In the genomic region with DNA sequence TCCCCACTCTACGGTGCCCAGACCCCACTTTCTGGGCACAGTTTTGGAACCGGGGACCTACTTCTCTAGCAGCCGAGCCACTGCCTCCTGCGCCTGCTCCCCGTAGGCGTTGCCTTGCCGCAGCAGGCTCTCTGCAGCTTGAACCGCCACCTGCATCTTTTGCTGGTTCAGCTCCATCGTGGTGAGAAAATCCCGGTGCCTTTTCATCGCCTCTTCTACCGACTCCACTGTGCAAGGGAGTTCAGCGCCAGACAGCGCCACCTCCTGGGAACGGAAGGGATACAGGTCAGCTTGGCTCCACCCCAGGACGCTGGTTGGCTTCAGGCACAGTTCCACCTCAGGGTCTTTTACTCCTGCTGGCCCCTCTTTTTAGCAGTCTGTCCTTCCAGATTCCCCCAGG, we compare ENCODE assay signal across 9 mouse cellular contexts. TPM values are rescaled to one million over a fixed set of nuclear protein-coding genes. Genes with fewer than 3 reads are reported as not detected.
DNase-seq lines count a peak whose midpoint lies in the region; ATAC-seq and TF ChIP-seq lines count a peak whose summit lies in the region.
"Had no signal": no experiment of that assay in that cellular context is flagged by ENCODE, and none has a peak within 500 bp of the region (broad histone marks: within the 10 kb centered on the region; RNA-seq: fewer than 3 reads in every experiment).

No protein-coding gene starts in this region.

- H3K9ac ChIP-seq in heart, embryonic 12.5 days = no peak overlapping the region
- no peak overlapping the region for H3K9ac ChIP-seq in hindbrain, embryonic 15.5 days
- no peak overlapping the region for H3K9ac ChIP-seq in neural tube, embryonic 15.5 days (replicated peaks)
- H3K9ac ChIP-seq: midbrain, embryonic 12.5 days had no signal

- no peak overlapping the region for H3K4me3 ChIP-seq in heart, embryonic 12.5 days
- no peak overlapping the region for H3K4me3 ChIP-seq in hindbrain, embryonic 15.5 days
- no peak overlapping the region for H3K4me3 ChIP-seq in limb, embryonic 10.5 days
- H3K4me3 ChIP-seq in neural tube, embryonic 15.5 days (replicated peaks) = no peak overlapping the region
- no peak overlapping the region for H3K4me3 ChIP-seq in thymus, adult 2 months (ENCODE audit: control insufficient read depth, insufficient read depth, low read length)
- H3K4me3 ChIP-seq: midbrain, embryonic 12.5 days had no signal

- no peak overlapping the region for H3K4me2 ChIP-seq in heart, embryonic 12.5 days
- no peak overlapping the region for H3K4me2 ChIP-seq in hindbrain, embryonic 15.5 days
- H3K4me2 ChIP-seq in neural tube, embryonic 15.5 days = no peak overlapping the region
- H3K4me2 ChIP-seq: midbrain, embryonic 12.5 days had no signal

- H3K36me3 ChIP-seq in heart, embryonic 12.5 days = no peaks in the 10 kb centered on the region
- H3K36me3 ChIP-seq in hindbrain, embryonic 15.5 days = peaks cover 26% of the 10 kb centered on the region
- no peaks in the 10 kb centered on the region for H3K36me3 ChIP-seq in limb, embryonic 10.5 days
- H3K36me3 ChIP-seq in neural tube, embryonic 15.5 days = peaks cover 16% of the 10 kb centered on the region; the same call in 1 of the 2 replicates
- no peaks in the 10 kb centered on the region for H3K36me3 ChIP-seq in thymus, adult 2 months (ENCODE audit: control insufficient read depth, insufficient read depth, low read length)
- H3K36me3 ChIP-seq: midbrain, embryonic 12.5 days had no signal

- WGBS in heart, embryonic 12.5 days = 11% methylated on average over 16 of the region's 16 CpGs
- WGBS in hindbrain, embryonic 15.5 days = 9% methylated on average over 16 of the region's 16 CpGs
- WGBS in limb, embryonic 10.5 days = 13% methylated on average over 16 of the region's 16 CpGs
- 11% methylated on average over 16 of the region's 16 CpGs for WGBS in neural tube, embryonic 15.5 days
- 6% methylated on average over 16 of the region's 16 CpGs for WGBS in thymus, adult 2 months

- H3K27me3 ChIP-seq in heart, embryonic 12.5 days (replicated peaks) = peaks cover 94% of the 10 kb centered on the region
- H3K27me3 ChIP-seq in hindbrain, embryonic 15.5 days = peaks cover 87% of the 10 kb centered on the region
- H3K27me3 ChIP-seq in limb, embryonic 10.5 days (ENCODE audit: low read depth, poor library complexity, severe bottlenecking) = peaks cover 96% of the 10 kb centered on the region
- H3K27me3 ChIP-seq in neural tube, embryonic 15.5 days (replicated peaks) = peaks cover 91% of the 10 kb centered on the region
- H3K27me3 ChIP-seq in thymus, adult 2 months (ENCODE audit: control insufficient read depth, insufficient read depth, low read length) = peaks cover 5% of the 10 kb centered on the region; the same call in 1 of the 2 replicates

- DNase-seq in heart, adult 9 months (ENCODE audit: low spot score in 2 of 2) = peak; percentile 6 to 21
- DNase-seq in adrenal gland, adult (ENCODE audit: inconsistent age in 2 of 2, low spot score in 1 of 2) = peak; percentile 60 to 86
- peak; percentile 77 for DNase-seq in embryo, embryonic 10 days (ENCODE audit: low spot score)
- DNase-seq in limb, embryonic 10.5 days (ENCODE audit: low spot score) = peak; percentile 68
- peak; percentile 53 for DNase-seq in thymus, adult 2 months

- ATAC-seq in heart, embryonic 12.5 days (ENCODE audit: insufficient number of reproducible peaks, low FRiP score) = no peak
- ATAC-seq in hindbrain, embryonic 15.5 days (ENCODE audit: low FRiP score, low read depth) = peak; percentile 61; the same call in 1 of the 2 replicates
- ATAC-seq in neural tube, embryonic 15.5 days (ENCODE audit: low FRiP score) = 0 out of 2 replicates have a peak, but pooled peaks have one; percentile 33

- H3K9me3 ChIP-seq in heart, embryonic 12.5 days (replicated peaks) = peaks cover 7% of the 10 kb centered on the region
- no peaks in the 10 kb centered on the region for H3K9me3 ChIP-seq in hindbrain, embryonic 15.5 days
- no peaks in the 10 kb centered on the region for H3K9me3 ChIP-seq in limb, embryonic 10.5 days (replicated peaks)
- H3K9me3 ChIP-seq in neural tube, embryonic 15.5 days (replicated peaks) = 0 out of 2 replicates have a peak, but pooled peaks cover 3% of the 10 kb centered on the region

- peak; percentile 74 for TF ChIP-seq CTCF in thymus, adult 2 months (IDR thresholded peaks at IDR 0.05; ENCODE audit: borderline replicate concordance, control insufficient read depth, extremely low read depth, insufficient read depth, low read length, poor library complexity)

- no peak for TF ChIP-seq POLR2A in thymus, adult 2 months (IDR thresholded peaks at IDR 0.05; ENCODE audit: control insufficient read depth, extremely low read depth, insufficient read depth, low read length, poor library complexity)

- peaks cover 6% of the 10 kb centered on the region for H3K4me1 ChIP-seq in heart, embryonic 12.5 days (replicated peaks)
- peaks cover 4% of the 10 kb centered on the region for H3K4me1 ChIP-seq in hindbrain, embryonic 15.5 days (replicated peaks)
- peaks cover 8% of the 10 kb centered on the region for H3K4me1 ChIP-seq in limb, embryonic 10.5 days
- H3K4me1 ChIP-seq in neural tube, embryonic 15.5 days = peaks cover 7% of the 10 kb centered on the region
- H3K4me1 ChIP-seq in thymus, adult 2 months (replicated peaks; ENCODE audit: control insufficient read depth, insufficient read depth, low read length) = no peaks in the 10 kb centered on the region

- no peak overlapping the region for H3K27ac ChIP-seq in heart, embryonic 12.5 days (ENCODE audit: poor library complexity, severe bottlenecking)
- no peak overlapping the region for H3K27ac ChIP-seq in hindbrain, embryonic 15.5 days (replicated peaks)
- no peak overlapping the region for H3K27ac ChIP-seq in limb, embryonic 10.5 days
- H3K27ac ChIP-seq in neural tube, embryonic 15.5 days (replicated peaks) = no peak overlapping the region
- no peak overlapping the region for H3K27ac ChIP-seq in thymus, adult 2 months (ENCODE audit: control insufficient read depth, insufficient read depth, low read length)
- H3K27ac ChIP-seq: midbrain, embryonic 12.5 days had no signal

RNA-seq across cellular contexts. Expression of a gene that starts 44.8 kb away (rescaled TPM):
- 0.26 TPM in 2 replicates for polyA plus RNA-seq in heart, embryonic 12.5 days (2016; fragmentation: Nextera tagmentation; extraction: Ambion mirVana)
- 3.2 and 3.7 TPM in 2 replicates for polyA plus RNA-seq in hindbrain, embryonic 15.5 days (2015; fragmentation: Nextera tagmentation; extraction: Ambion mirVana)
- 0.15 and 0.19 TPM in 2 replicates for polyA plus RNA-seq in limb, embryonic 10.5 days (2016; fragmentation: Nextera tagmentation; extraction: Ambion mirVana)
- 3.7 TPM in 2 replicates for polyA plus RNA-seq in neural tube, embryonic 15.5 days (2015; fragmentation: Nextera tagmentation; extraction: Ambion mirVana)
- 0.13 TPM in 2 replicates for polyA plus RNA-seq in thymus, adult 2 months (2012; rRNA removed)

RNA-seq across cellular contexts. Expression of a gene that starts 45.1 kb away (rescaled TPM):
- polyA plus RNA-seq in heart, embryonic 12.5 days (2016; fragmentation: Nextera tagmentation; extraction: Ambion mirVana) = 68.4 and 82.4 TPM in 2 replicates
- polyA plus RNA-seq in hindbrain, embryonic 15.5 days (2015; fragmentation: Nextera tagmentation; extraction: Ambion mirVana) = 20.2 and 24.0 TPM in 2 replicates
- 33.3 and 34.9 TPM in 2 replicates for polyA plus RNA-seq in limb, embryonic 10.5 days (2016; fragmentation: Nextera tagmentation; extraction: Ambion mirVana)
- polyA plus RNA-seq in neural tube, embryonic 15.5 days (2015; fragmentation: Nextera tagmentation; extraction: Ambion mirVana) = 24.5 and 26.1 TPM in 2 replicates
- polyA plus RNA-seq in thymus, adult 2 months (2012; rRNA removed) = 40.9 and 50.8 TPM in 2 replicates

RNA-seq across cellular contexts. Expression of a gene that starts 45.5 kb away (rescaled TPM):
- 1.2 and 1.5 TPM in 2 replicates for polyA plus RNA-seq in heart, embryonic 12.5 days (2016; fragmentation: Nextera tagmentation; extraction: Ambion mirVana)
- polyA plus RNA-seq in hindbrain, embryonic 15.5 days (2015; fragmentation: Nextera tagmentation; extraction: Ambion mirVana) = not detected in 2 replicates
- polyA plus RNA-seq in limb, embryonic 10.5 days (2016; fragmentation: Nextera tagmentation; extraction: Ambion mirVana) = not detected in 2 replicates
- polyA plus RNA-seq in neural tube, embryonic 15.5 days (2015; fragmentation: Nextera tagmentation; extraction: Ambion mirVana) = not detected in 2 replicates
- not detected in 2 replicates for polyA plus RNA-seq in thymus, adult 2 months (2012; rRNA removed)

RNA-seq across cellular contexts. Expression of a gene that starts 46.9 kb away (rescaled TPM):
- 35.4 and 39.4 TPM in 2 replicates for polyA plus RNA-seq in heart, embryonic 12.5 days (2016; fragmentation: Nextera tagmentation; extraction: Ambion mirVana)
- polyA plus RNA-seq in hindbrain, embryonic 15.5 days (2015; fragmentation: Nextera tagmentation; extraction: Ambion mirVana) = 42.8 and 46.6 TPM in 2 replicates
- polyA plus RNA-seq in limb, embryonic 10.5 days (2016; fragmentation: Nextera tagmentation; extraction: Ambion mirVana) = 46.1 and 61.2 TPM in 2 replicates
- polyA plus RNA-seq in neural tube, embryonic 15.5 days (2015; fragmentation: Nextera tagmentation; extraction: Ambion mirVana) = 28.9 and 33.4 TPM in 2 replicates
- 203 and 206 TPM in 2 replicates for polyA plus RNA-seq in thymus, adult 2 months (2012; rRNA removed)

Comparison
In these comparisons a context has a peak if more than half of its experiments do, and no peak if none do; other contexts are left out.
1. DNase-seq: peak in every context shown above with its lines; median percentile 77 in embryo, embryonic 10 days; 73 in adrenal gland, adult; 68 in limb, embryonic 10.5 days; 53 in thymus, adult 2 months; 14 in heart, adult 9 months.